Mouse (Mus musculus) heart, adult 2 months (tissue): ENCODE data around the gene Tspan31. TPM values are rescaled to one million over a fixed set of nuclear protein-coding genes. Genes with fewer than 3 reads are reported as not detected.
"Not testable (repeated sequence)": the region's sequence is repeated elsewhere in the genome, so short reads cannot be mapped to it uniquely, and the experiment has no call there.

Experiments
- DNase-seq, 2 experiments: peaks; one replicate each; pipeline ENCODE4 v3.0.0; 2021
- H3K27ac ChIP-seq: fragments of 200-600 bp; 2 replicates; pipeline ENCODE4 v1.8.1; 2022
- H3K27me3 ChIP-seq: fragments of 200-500 bp; 2 replicates; pipeline ENCODE4 v1.6.1; 2012; ENCODE audit warnings: mild to moderate bottlenecking, low read length, inconsistent platforms, mixed read lengths; ENCODE audit not compliant: control insufficient read depth, insufficient read depth
- H3K36me3 ChIP-seq: fragments of 200-500 bp; 2 replicates; pipeline ENCODE4 v1.6.1; 2012; ENCODE audit warnings: low read length, inconsistent platforms; ENCODE audit not compliant: control insufficient read depth, insufficient read depth
- H3K4me1 ChIP-seq: fragments of 200-500 bp; 2 replicates; pipeline ENCODE4 v1.6.1; 2011; ENCODE audit warnings: low read length; ENCODE audit not compliant: control insufficient read depth, insufficient read depth
- H3K4me3 ChIP-seq: fragments of 200-600 bp; 2 replicates; pipeline ENCODE4 v1.8.1; 2022
- H3K79me2 ChIP-seq: fragments of 200-500 bp; replicated peaks from 2 replicates; pipeline ENCODE4 v1.6.1; 2012; ENCODE audit warnings: mild to moderate bottlenecking, inconsistent platforms, low read length, moderate library complexity, mixed read lengths; ENCODE audit not compliant: control insufficient read depth, insufficient read depth
- H3K9ac ChIP-seq: fragments of 200-500 bp; 2 replicates; pipeline ENCODE4 v1.6.1; 2012; ENCODE audit warnings: low read depth, mild to moderate bottlenecking, control low read depth, inconsistent platforms, low read length, mixed read lengths
- CTCF ChIP-seq: fragments of 200-600 bp; IDR thresholded peaks from 2 replicates; pipeline ENCODE4 v1.8.1; 2022; ENCODE audit warnings: antibody characterized with exemption, mild to moderate bottlenecking, moderate library complexity
- EP300 ChIP-seq: fragments of 200-500 bp; IDR thresholded peaks from 2 replicates; pipeline ENCODE4 v1.6.1; 2011; ENCODE audit warnings: low read depth, low read length, control low read depth; ENCODE audit not compliant: insufficient read depth
- POLR2A ChIP-seq: fragments of 200-500 bp; IDR thresholded peaks from 2 replicates; pipeline ENCODE4 v1.6.1; 2011; ENCODE audit warnings: mild to moderate bottlenecking, low read depth, low read length, control low read depth; ENCODE audit not compliant: insufficient read depth
- WGBS: fragments of 180-500 bp; shearing (Covaris S2); methylation state at CpG from one replicate; pipeline ENCODE4 v1.1.7; 2018; 5-methylcytosine and 5-hydroxymethylcytosine counted together
- intact Hi-C: fragments of 180-260 bp; cut with DNase I; formaldehyde crosslinking; loops from one replicate; pipeline ENCODE4 v1.15.1; 2025
- polyA plus RNA-seq: library from polyadenylated mRNA; depleted of rRNA; stranded (reverse); fragments of >200 nt; gene quantifications from 2 replicates; pipeline ENCODE4 v1.2.3, GENCODE M21; 2012
- total RNA-seq, 2 experiments: library from RNA; stranded (reverse); gene quantifications; 2 replicates each; pipeline ENCODE4 v1.2.3; 2021

The Tspan31 gene
- total and polyA plus RNA-seq, 3 experiments: 39.3 to 67.6 (median 51.0) TPM

GRCm38 (mm10) chr10:127063913-127064870 is 5.9 kb downstream of the Tspan31 start:
- 11% methylated on average over 37 of the region's 37 CpGs for WGBS
- H3K4me3 ChIP-seq: peak overlapping the region; percentile 77
- peaks cover 8% of the 10 kb centered on the region for H3K4me1 ChIP-seq
- peak overlapping the region; percentile 94 for H3K27ac ChIP-seq
- DNase-seq: no peak
- no peaks in the 10 kb centered on the region for H3K36me3 ChIP-seq
- peak overlapping the region; percentile 79 for H3K9ac ChIP-seq
- H3K79me2 ChIP-seq: no peaks in the 10 kb centered on the region
- TF ChIP-seq CTCF: no peak
- TF ChIP-seq POLR2A: no peak
- TF ChIP-seq EP300: no peak
- H3K27me3 ChIP-seq: no peaks in the 10 kb centered on the region
- intact Hi-C loops: loop anchor here (10.0 kb wide), 1 partner anchor 1681 kb away; the partner anchor contains the start of genes Dgka and Pym1

GRCm38 (mm10) chr10:127063239-127063872 is 6.7 kb downstream of the Tspan31 start, which contains the start of gene Cdk4:
TSS of gene Cdk4 (plus strand) at chr10:127063534.
- peak within 1 kb of the TSS; percentile 77 for H3K4me3 ChIP-seq
- peak; percentile 75; the same call in 1 of the 2 replicates for TF ChIP-seq EP300
- TF ChIP-seq CTCF: 0 out of 2 replicates have a peak, but pooled peaks have one; percentile 2
- peak; percentile 44; the same call in 1 of the 2 replicates for TF ChIP-seq POLR2A
- H3K27ac ChIP-seq: peak within 1 kb of the TSS; percentile 94
- peak; percentile 97 to 99 for DNase-seq
- intact Hi-C loops: loop anchor here (10.0 kb wide), 1 partner anchor 1681 kb away; the partner anchor contains the start of genes Dgka and Pym1
- H3K4me1 ChIP-seq: peaks cover 6% of the 10 kb centered on the region
- H3K79me2 ChIP-seq: no peaks in the 10 kb centered on the region
- WGBS: under 1% methylated on average over 46 of the region's 46 CpGs
- H3K27me3 ChIP-seq: no peaks in the 10 kb centered on the region
- peak within 1 kb of the TSS; percentile 79 for H3K9ac ChIP-seq
- H3K36me3 ChIP-seq: no peaks in the 10 kb centered on the region

- Histone ChIP-seq H3K9ac (no peak overlapping the region), H3K4me3 (no peak overlapping the region), H3K79me2 (no peaks in the 10 kb centered on the region), H3K27me3 (no peaks in the 10 kb centered on the region), H3K36me3 (no peaks in the 10 kb centered on the region), H3K27ac (no peak overlapping the region), H3K4me1 (peaks cover 6% of the 10 kb centered on the region)
- no peak for TF ChIP-seq EP300
- TF ChIP-seq POLR2A: no peak
- DNase-seq: no peak
- intact Hi-C loops: loop anchor here (10.0 kb wide), 1 partner anchor 1682 kb away; the partner anchor contains the start of genes Dgka and Pym1
- 51% methylated on average over 5 of the region's 5 CpGs for WGBS
These were observed 7.6 kb downstream of the Tspan31 start for GRCm38 (mm10) chr10:127062503-127062902.

- not testable (repeated sequence) for H3K27me3 ChIP-seq, H3K4me1 ChIP-seq, DNase-seq, H3K9ac ChIP-seq, H3K27ac ChIP-seq, H3K4me3 ChIP-seq, H3K36me3 ChIP-seq, H3K79me2 ChIP-seq
- intact Hi-C loops: loop anchor here (10.0 kb wide), 1 partner anchor 1683 kb away; the partner anchor contains the start of genes Dgka and Pym1
- 84% methylated on average over 4 of the region's 4 CpGs for WGBS
These were observed 8.0 kb downstream of the Tspan31 start for GRCm38 (mm10) chr10:127062101-127062500.

GRCm38 (mm10) chr10:127061513-127061912 is 8.6 kb downstream of the Tspan31 start:
- DNase-seq: no peak
- Histone ChIP-seq H3K27ac (no peak overlapping the region), H3K79me2 (no peaks in the 10 kb centered on the region), H3K27me3 (no peaks in the 10 kb centered on the region), H3K9ac (no peak overlapping the region), H3K36me3 (no peaks in the 10 kb centered on the region), H3K4me3 (no peak overlapping the region), H3K4me1 (peaks cover 6% of the 10 kb centered on the region)
- intact Hi-C loops: loop anchor here (10.0 kb wide), 1 partner anchor 1683 kb away; the partner anchor contains the start of genes Dgka and Pym1
- TF ChIP-seq EP300 (no peak), POLR2A (no peak), CTCF (no peak)
- WGBS: 78% methylated on average over 2 of the region's 2 CpGs
